Mouse (Mus musculus) adrenal gland, postnatal 4 days (tissue): ENCODE data around the gene Cox17. TPM values are rescaled to one million over a fixed set of nuclear protein-coding genes. Genes with fewer than 3 reads are reported as not detected.
"Not testable (repeated sequence)": the region's sequence is repeated elsewhere in the genome, so short reads cannot be mapped to it uniquely, and the experiment has no call there.

Experiments
- DNase-seq, 2 experiments: peaks; one replicate each; pipeline ENCODE4 v3.0.0; 2021 to 2022; ENCODE audit warnings: low spot score in 2 of 2, mixed read lengths in 2 of 2
- long read RNA-seq, 2 experiments: library from polyadenylated mRNA; stranded (forward); transcript quantifications; one replicate each; pipeline ENCODE4 v2.0.0; 2021
- total RNA-seq, 2 experiments: library from RNA; stranded (reverse); gene quantifications; 2 replicates each; pipeline ENCODE4 v1.2.3; 2021

Cox17 gene
- total RNA-seq, result 100 to 1,000 TPM; 171 to 172 TPM
- long read RNA-seq, experiment 1, transcript Cox17-204 (2 exons, 2,396 nt), result minor isoform, 14 of 181 reads
- long read RNA-seq, experiment 1, transcript Cox17-201 (3 exons, 444 nt), result major isoform, 161 of 181 reads
- long read RNA-seq, experiment 1, partial matches to known transcripts, result 0 of 181 reads
- long read RNA-seq, experiment 1, other reads (novel, unspliced or antisense), result 6 of 181 reads
- long read RNA-seq, experiment 2, transcript Cox17-201 (3 exons, 444 nt), result major isoform, 111 of 154 reads
- long read RNA-seq, experiment 2, transcript Cox17-204 (2 exons, 2,396 nt), result minor isoform, 37 of 154 reads
- long read RNA-seq, experiment 2, partial matches to known transcripts, result 1 of 154 reads
- long read RNA-seq, experiment 2, other reads (novel, unspliced or antisense), result 4 of 154 reads

- DNase-seq, result peak; percentile 72 to 80
Observed at GRCm38 (mm10) chr16:38346529-38347325, at the start of gene Cox17, which contains the start of gene Gm21987. TSS of gene Cox17 (plus strand) at chr16:38346991. TSS of gene Gm21987 (plus strand) at chr16:38347040.

- DNase-seq, result no peak
Observed at GRCm38 (mm10) chr16:38298410-38298809, 48.4 kb upstream of the Cox17 start.

- no peak for DNase-seq
Observed at GRCm38 (mm10) chr16:38302367-38302766, 44.4 kb upstream of the Cox17 start.

GRCm38 (mm10) chr16:38304460-38305194 is 42.2 kb upstream of the Cox17 start:
- DNase-seq, result peak in 1 of 2 experiments; percentile 22

DNA sequence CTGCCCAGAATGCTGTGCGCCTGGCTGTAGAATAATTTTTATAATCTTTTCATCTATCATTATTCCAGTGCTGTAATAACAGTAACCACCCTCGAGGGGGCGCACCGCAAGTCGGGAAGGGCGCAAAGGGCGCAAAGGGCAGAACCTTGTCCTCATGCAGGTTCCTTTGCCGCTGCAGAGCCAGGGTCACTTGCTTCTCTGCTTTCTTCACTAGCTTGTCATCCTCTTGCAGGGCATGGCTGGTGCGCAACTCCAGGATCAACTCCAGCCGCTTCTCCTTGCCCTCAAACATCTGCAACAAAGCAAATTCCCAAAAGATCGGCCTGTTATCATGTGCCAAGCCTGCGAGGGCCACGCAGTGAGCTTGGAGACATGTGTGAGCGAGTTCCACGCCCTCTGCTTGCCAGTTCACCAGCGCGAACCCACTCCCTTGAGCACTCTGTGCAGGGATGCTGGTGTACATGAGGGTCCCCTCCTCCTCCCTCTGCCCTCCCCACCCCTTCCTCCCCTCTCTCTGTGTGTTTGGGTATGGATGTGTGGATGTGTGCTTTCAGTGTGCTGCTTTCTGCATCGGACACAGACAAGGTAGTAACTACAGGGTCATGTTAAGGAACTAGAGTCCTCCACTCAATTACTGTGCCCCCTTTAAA is 40.1 kb upstream of the Cox17 start:
- no peak for DNase-seq

- no peak for DNase-seq
Observed at GRCm38 (mm10) chr16:38307221-38307605, 39.6 kb upstream of the Cox17 start.

- DNase-seq, result no peak
Observed at GRCm38 (mm10) chr16:38307651-38308050, 39.1 kb upstream of the Cox17 start.

GRCm38 (mm10) chr16:38308195-38308594 is 38.6 kb upstream of the Cox17 start:
- no peak for DNase-seq

GRCm38 (mm10) chr16:38318492-38318891 is 28.3 kb upstream of the Cox17 start:
- no peak for DNase-seq

- DNase-seq, result no peak
Observed at GRCm38 (mm10) chr16:38319087-38319486, 27.7 kb upstream of the Cox17 start.

DNA sequence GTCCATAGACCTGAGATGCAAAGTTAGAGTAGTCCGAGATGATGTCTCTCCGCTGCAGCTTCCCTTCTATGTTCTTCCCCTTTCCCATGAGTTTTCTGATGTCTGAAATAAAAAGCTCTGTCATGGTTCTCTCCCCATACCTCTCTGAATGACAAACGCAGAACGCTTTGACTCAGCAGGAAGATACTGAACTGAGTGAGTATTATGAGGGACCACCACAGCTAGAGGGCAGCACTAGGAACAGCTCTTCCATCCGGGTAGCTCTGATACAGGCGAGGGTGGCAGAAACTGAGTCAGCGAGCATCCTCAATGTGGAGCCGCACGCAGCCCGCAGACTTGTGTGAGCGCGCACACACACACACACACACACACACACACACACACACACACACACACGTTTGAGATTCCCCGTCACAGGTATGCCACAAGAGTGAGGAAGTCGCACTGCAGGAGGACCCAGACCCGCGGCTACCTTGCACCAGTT is 25.3 kb upstream of the Cox17 start:
- no peak for DNase-seq

DNA sequence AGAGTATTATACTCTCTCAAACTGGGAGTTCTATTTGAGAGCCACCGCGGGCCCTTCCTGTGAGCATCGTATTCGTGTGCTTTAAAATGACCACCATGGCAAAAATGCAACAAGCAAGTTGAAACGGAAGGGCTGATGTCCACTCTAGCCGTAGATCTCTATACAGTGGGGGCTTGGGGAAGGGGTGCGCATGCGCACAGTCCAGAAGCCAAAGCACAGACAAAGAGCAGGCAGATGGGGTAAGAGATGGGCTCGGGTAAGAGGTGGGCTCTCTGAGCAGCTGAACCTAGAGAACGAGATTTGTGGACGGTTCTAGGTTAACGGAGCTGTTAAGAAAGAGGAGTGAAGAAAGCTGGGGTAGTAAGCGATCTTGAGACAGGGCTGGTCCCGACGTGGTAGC is 22.5 kb upstream of the Cox17 start:
- DNase-seq, result no peak

- DNase-seq, result no peak
Observed at GRCm38 (mm10) chr16:38326778-38327397, 19.9 kb upstream of the Cox17 start.

- DNase-seq, result no peak
Observed at GRCm38 (mm10) chr16:38329340-38329739, 17.5 kb upstream of the Cox17 start.

- no peak for DNase-seq
Observed at GRCm38 (mm10) chr16:38334431-38334830, 12.4 kb upstream of the Cox17 start.

DNA sequence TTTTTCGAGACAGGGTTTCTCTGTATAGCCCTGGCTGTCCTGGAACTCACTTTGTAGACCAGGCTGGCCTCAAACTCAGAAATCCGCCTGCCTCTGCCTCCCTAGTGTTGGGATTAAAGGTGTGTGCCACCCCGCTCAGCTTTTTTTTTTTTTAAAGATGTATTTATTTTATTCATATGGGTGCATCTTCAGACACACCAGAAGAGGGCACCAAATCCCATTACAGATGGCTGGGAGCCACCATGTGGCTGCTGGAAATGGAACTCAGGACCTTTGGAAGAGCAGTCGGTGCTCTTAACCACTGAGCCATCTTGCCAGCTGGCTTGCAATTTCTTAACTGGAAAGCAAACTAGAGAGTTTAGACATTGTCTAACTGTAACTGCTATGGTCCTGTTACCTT is 8.7 kb upstream of the Cox17 start:
- not testable (repeated sequence) for DNase-seq

DNA sequence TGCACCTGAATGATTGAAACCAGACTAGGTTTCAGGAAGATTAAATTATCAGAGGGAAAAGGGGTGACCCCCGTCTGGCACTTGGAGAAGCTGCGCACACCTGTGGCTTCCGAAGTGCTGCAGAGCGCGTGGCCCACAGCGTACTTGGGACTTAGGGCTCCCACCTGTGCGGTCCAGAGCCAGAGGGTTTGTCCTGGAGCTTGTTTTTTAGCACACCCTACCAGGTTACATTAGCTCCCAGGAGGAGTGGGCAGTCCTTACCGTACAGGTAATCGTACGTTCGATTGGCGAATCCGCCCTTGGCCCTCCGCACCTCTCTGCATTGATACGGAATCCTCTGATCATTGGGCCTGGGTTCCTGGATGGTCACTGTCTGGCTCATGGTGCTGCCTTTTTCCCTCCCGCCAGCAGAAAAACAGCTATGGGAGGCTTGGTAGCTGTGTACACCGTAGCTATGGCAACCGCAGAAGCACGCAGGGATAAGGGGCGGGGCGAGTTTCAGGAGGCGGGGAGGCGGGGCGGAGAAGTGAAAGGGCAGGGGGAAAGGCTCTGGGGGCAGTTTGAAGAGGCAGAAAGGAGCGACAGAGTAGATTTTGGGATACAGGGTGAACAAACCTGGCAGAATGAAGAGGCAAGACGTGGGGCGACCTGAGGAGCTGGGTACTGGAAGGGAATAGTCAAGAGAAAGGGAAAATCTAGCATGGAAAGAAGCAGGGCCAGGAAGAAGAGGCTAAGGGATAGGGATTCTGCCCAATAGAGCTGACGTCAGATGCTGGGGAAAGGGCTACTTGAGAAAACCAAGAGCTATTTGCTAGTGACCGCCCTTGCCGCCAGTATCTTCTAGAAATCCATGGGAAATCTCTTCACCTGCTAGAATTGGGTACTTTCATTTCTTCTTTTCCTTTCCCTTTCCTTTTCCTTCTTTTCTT is 5.1 kb upstream of the Cox17 start, which contains the start of gene Maats1:
Gene Maats1, minus strand, starts transcription at position 748 of the 929 bp plus-strand sequence.
- peak; percentile 32 to 64 for DNase-seq

DNA sequence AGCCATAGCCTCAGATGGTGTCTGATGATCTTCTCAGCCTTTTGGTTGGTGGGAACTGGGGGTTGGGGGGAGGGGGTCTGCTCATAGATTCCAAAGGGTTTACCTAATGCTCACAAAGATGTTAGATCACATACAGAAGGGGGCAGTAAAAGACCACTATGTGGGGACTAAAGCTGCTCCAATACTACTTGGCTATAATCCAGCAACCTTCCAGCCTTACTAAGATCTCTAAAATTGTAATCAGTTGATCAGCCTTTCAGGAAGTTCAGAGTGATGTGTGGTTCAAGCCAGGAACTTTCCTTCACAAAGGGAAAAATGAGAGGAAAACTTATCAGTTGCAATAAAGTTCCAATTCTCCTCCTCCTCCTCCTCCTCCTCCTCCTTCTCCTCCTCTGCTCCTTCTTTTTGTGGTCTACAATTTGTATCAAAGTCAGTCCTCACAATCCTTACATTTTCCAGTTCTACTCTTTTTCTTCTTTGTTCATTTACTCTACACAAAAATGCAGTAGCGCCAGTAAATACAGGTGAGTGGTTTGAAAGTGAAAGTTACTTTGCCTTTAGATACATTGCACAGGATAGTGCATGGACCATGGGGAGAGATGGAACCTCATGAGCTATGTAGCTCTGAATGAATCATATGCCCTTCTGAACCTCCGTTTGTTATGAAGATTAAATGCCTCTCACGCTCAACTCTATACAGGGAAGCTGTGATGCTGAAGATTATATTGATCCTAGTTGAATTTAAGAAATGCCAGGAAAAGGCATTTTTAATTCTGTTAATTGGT is 1.7 kb upstream of the Cox17 start:
- DNase-seq, result no peak
